Mouse (Mus musculus) C2C12 (cell line): ENCODE results near the gene Slco1a1.

Source experiments
- CTCF ChIP-seq: IDR thresholded peaks from one replicate; pipeline ENCODE4 v1.5.1; 2011; ENCODE audit not compliant: control insufficient read depth, insufficient read depth, insufficient read length
- USF1 ChIP-seq: IDR thresholded peaks from one replicate; pipeline ENCODE4 v1.6.1; 2011; ENCODE audit warnings: low read depth, mild to moderate bottlenecking, control low read depth, moderate library complexity

- TF ChIP-seq CTCF (no peak), USF1 (no peak)
Observed at GRCm38 (mm10) chr6:141868735-141869134, 78.0 kb downstream of the Slco1a1 start.
